Mouse (Mus musculus): ENCODE measurements around the gene Myl6b.

The Myl6b gene

DNA sequence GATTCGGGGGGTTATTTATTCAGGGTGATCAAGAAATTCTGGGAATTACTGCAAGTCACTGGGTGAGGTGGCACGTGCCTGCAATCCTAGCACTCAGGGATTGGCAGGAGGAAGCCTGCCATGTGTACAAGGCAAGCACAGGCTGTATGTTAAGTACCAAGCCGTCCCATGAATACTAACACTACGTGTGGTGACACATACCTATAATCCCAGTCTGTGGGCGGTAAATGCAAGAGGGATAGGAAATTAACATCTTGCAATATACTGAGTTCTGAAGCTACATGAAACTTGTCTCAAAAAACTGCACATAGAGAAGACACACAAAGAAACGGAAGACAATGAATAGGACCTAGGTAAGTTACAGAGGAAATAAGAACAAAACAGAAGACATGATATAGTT, 47.5 kb downstream of the Myl6b start:
- no peak for DNase-seq (ENCODE audit: low spot score in 2 of 2)

DNA sequence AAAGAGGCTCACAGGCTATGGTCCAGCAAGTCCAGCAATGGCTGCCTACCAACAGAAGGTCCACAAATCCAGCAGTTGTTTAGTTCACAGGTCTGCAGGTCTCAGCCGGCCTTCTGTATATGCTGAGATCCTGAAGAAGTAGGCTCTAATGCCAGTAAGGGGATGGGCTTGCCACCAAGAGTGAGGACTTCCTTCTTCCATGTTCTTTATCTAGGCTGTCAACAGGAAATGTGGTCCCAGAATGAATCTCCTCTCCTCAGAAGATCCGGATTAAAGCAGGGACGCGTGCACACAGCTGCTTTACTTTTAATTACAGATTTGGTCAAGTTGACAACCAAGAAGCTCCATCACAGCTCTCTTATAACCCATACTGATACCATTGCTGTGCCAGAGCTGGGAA, 53.1 kb downstream of the Myl6b start:
- DNase-seq (ENCODE audit: low spot score in 2 of 2): no peak

GRCm38 (mm10) chr10:128444354-128444753, 54.1 kb downstream of the Myl6b start:
- no peak for DNase-seq (ENCODE audit: low spot score in 2 of 2)

Measured in urinary bladder, postnatal 36 days (tissue).